Mouse (Mus musculus) heart, adult 9 months (tissue): ENCODE measurements around the gene Ccdc157.
"Not testable (repeated sequence)": the region's sequence is repeated elsewhere in the genome, so short reads cannot be mapped to it uniquely, and the experiment has no call there.

Source experiments
- DNase-seq, 2 experiments: peaks; one replicate each; pipeline ENCODE4 v3.0.0; 2022; ENCODE audit warnings: low spot score in 2 of 2

The Ccdc157 gene

GRCm38 (mm10) chr11:4133450-4133849, 26.6 kb downstream of the Ccdc157 start:
- no peak for DNase-seq

GRCm38 (mm10) chr11:4128461-4128860, 31.6 kb downstream of the Ccdc157 start:
- DNase-seq: not testable (repeated sequence)

GRCm38 (mm10) chr11:4127059-4127458, 33.0 kb downstream of the Ccdc157 start:
- no peak for DNase-seq

- no peak for DNase-seq
Measured at GRCm38 (mm10) chr11:4123922-4124321, 36.2 kb downstream of the Ccdc157 start.

- no peak for DNase-seq
Measured at GRCm38 (mm10) chr11:4122742-4123579, 37.1 kb downstream of the Ccdc157 start, which contains the start of gene Sec14l2. Sec14l2 (minus strand) TSS chr11:4123415.

- no peak for DNase-seq
Measured at GRCm38 (mm10) chr11:4122226-4122625, 37.9 kb downstream of the Ccdc157 start.

GRCm38 (mm10) chr11:4121691-4122090, 38.4 kb downstream of the Ccdc157 start:
- DNase-seq: no peak

- DNase-seq: no peak
Measured at GRCm38 (mm10) chr11:4119635-4120034, 40.5 kb downstream of the Ccdc157 start.

GRCm38 (mm10) chr11:4118081-4118921, 41.8 kb downstream of the Ccdc157 start:
- peak; percentile 49 to 60 for DNase-seq

- DNase-seq: no peak
Measured at GRCm38 (mm10) chr11:4117372-4118071, 42.6 kb downstream of the Ccdc157 start.

GRCm38 (mm10) chr11:4116458-4117141, 43.5 kb downstream of the Ccdc157 start:
- no peak for DNase-seq

GRCm38 (mm10) chr11:4115407-4115806, 44.7 kb downstream of the Ccdc157 start:
- no peak for DNase-seq

GRCm38 (mm10) chr11:4114541-4114940, 45.6 kb downstream of the Ccdc157 start:
- DNase-seq: not testable (repeated sequence)

GRCm38 (mm10) chr11:4113970-4114369, 46.1 kb downstream of the Ccdc157 start:
- no peak for DNase-seq

- no peak for DNase-seq
Measured at GRCm38 (mm10) chr11:4113496-4113895, 46.6 kb downstream of the Ccdc157 start.

GRCm38 (mm10) chr11:4112861-4113260, 47.2 kb downstream of the Ccdc157 start:
- no peak for DNase-seq

- no peak for DNase-seq
Measured at GRCm38 (mm10) chr11:4112033-4112432, 48.1 kb downstream of the Ccdc157 start.

- DNase-seq: no peak
Measured at GRCm38 (mm10) chr11:4108691-4109090, 51.4 kb downstream of the Ccdc157 start.

GRCm38 (mm10) chr11:4107901-4108300, 52.2 kb downstream of the Ccdc157 start:
- not testable (repeated sequence) for DNase-seq

GRCm38 (mm10) chr11:4105444-4105843, 54.6 kb downstream of the Ccdc157 start:
- DNase-seq: no peak

- DNase-seq: no peak
Measured at GRCm38 (mm10) chr11:4104989-4105388, 55.1 kb downstream of the Ccdc157 start.
